Mouse (Mus musculus): Measurements from ENCODE around the gene Gm9195.

- TF ChIP-seq CTCF (conservative IDR thresholded peaks at IDR 0.05; ENCODE audit: insufficient read depth, insufficient read length, low read depth, low read length), result no peak
- TF ChIP-seq POLR2A (IDR thresholded peaks at IDR 0.05; ENCODE audit: low read depth, low read length), result no peak
Observed at GRCm38 (mm10) chr14:72533862-72534261, 42.2 kb upstream of the Gm9195 start.

Measured in kidney, adult 2 months (tissue).